Mouse (Mus musculus) myocyte (in vitro differentiated cells): ENCODE results near the gene Coa4.

Experiments
- CEBPB ChIP-seq: IDR thresholded peaks from 2 replicates; pipeline ENCODE4 v1.6.1; 2011; ENCODE audit warnings: mild to moderate bottlenecking, moderate library complexity; ENCODE audit not compliant: poor library complexity, insufficient read depth, severe bottlenecking
- E2F4 ChIP-seq: IDR thresholded peaks from one replicate; pipeline ENCODE4 v1.6.1; 2011; ENCODE audit warnings: mild to moderate bottlenecking, control low read depth, moderate library complexity; ENCODE audit not compliant: insufficient read depth
- MAX ChIP-seq: IDR thresholded peaks from one replicate; pipeline ENCODE4 v1.6.1; 2011; ENCODE audit warnings: low read depth, mild to moderate bottlenecking, control low read depth
- MYOD1 ChIP-seq, 3 experiments: IDR thresholded peaks; one replicate each; pipeline ENCODE4 v1.6.1; 2011; ENCODE audit warnings: control low read depth in 2 of 3, low read depth in 2 of 3, mild to moderate bottlenecking in 2 of 3, moderate library complexity in 1 of 3; ENCODE audit not compliant: insufficient read length in 2 of 3, control insufficient read depth in 1 of 3
- MYOG ChIP-seq, 3 experiments: IDR thresholded peaks; one replicate each; pipeline ENCODE4 v1.6.1; 2011; ENCODE audit warnings: control low read depth in 2 of 3, low read depth in 2 of 3, mild to moderate bottlenecking in 2 of 3; ENCODE audit not compliant: insufficient read length in 2 of 3, control insufficient read depth in 1 of 3, insufficient read depth in 1 of 3
- POLR2A ChIP-seq: IDR thresholded peaks from one replicate; pipeline ENCODE4 v1.6.1; 2011; ENCODE audit warnings: low read depth, mild to moderate bottlenecking, control low read depth, moderate library complexity; ENCODE audit not compliant: insufficient read length
- POLR2AphosphoS2 ChIP-seq: IDR thresholded peaks from one replicate; pipeline ENCODE4 v1.6.1; 2011; ENCODE audit warnings: low read depth, control low read depth; ENCODE audit not compliant: insufficient read length
- TCF12 ChIP-seq: IDR thresholded peaks from one replicate; pipeline ENCODE4 v1.6.1; 2011; ENCODE audit warnings: mild to moderate bottlenecking, control low read depth; ENCODE audit not compliant: poor library complexity, insufficient read depth, severe bottlenecking
- TCF3 ChIP-seq: IDR thresholded peaks from one replicate; pipeline ENCODE4 v1.6.1; 2011; ENCODE audit warnings: low read depth, control low read depth; ENCODE audit not compliant: insufficient read length
- USF1 ChIP-seq: IDR thresholded peaks from one replicate; pipeline ENCODE4 v1.6.1; 2011; ENCODE audit warnings: low read depth, mild to moderate bottlenecking, control low read depth, moderate library complexity

GRCm38 (mm10) chr7:100530766-100531165 is 6.1 kb upstream of the Coa4 start:
- TF ChIP-seq MYOG (IDR thresholded peaks at IDR 0.05; ENCODE audit: control insufficient read depth in 1 of 3, insufficient read depth in 1 of 3, insufficient read length in 2 of 3, low read depth in 2 of 3) (no peak), USF1 (no peak), POLR2A (no peak), CEBPB (no peak), E2F4 (no peak), TCF12 (no peak), MAX (no peak), POLR2AphosphoS2 (no peak), MYOD1 (IDR thresholded peaks at IDR 0.05; ENCODE audit: control insufficient read depth in 1 of 3, insufficient read length in 2 of 3, low read depth in 2 of 3) (no peak), TCF3 (no peak)
